Comparison of ENCODE assay signal across 8 mouse cellular contexts in genomic region chr4:139574799-139575672, GRCm38 (mm10). TPM values are rescaled to one million over a fixed set of nuclear protein-coding genes. Genes with fewer than 3 reads are reported as not detected.
A peak's percentile ranks its signal among the peaks of the same experiment; 100 is the strongest.
DNase-seq lines count a peak whose midpoint lies in the region; ATAC-seq and TF ChIP-seq lines count a peak whose summit lies in the region.

No protein-coding gene starts in this region.

- H3K4me2 ChIP-seq in heart, embryonic 12.5 days, result peak overlapping the region; percentile 93
- peak overlapping the region; percentile 97 for H3K4me2 ChIP-seq in lung, postnatal 0 days (replicated peaks; ENCODE audit: low read depth, low read length)

- peak overlapping the region; percentile 85 for H3K27ac ChIP-seq in heart, embryonic 12.5 days (ENCODE audit: poor library complexity, severe bottlenecking)
- peak overlapping the region; percentile 92 for H3K27ac ChIP-seq in lung, postnatal 0 days (ENCODE audit: low read length)

- DNase-seq in urinary bladder, adult 2 months (ENCODE audit: low spot score), result peak; percentile 54
- no peak for DNase-seq in urinary bladder, postnatal 4 days (ENCODE audit: low spot score in 2 of 2)
- peak; percentile 76 to 80 for DNase-seq in cerebellum, postnatal 14 days
- DNase-seq in kidney, postnatal 36 days, result peak; percentile 35 to 69
- DNase-seq in lung, postnatal 0 days (ENCODE audit: low spot score), result peak; percentile 59
- peak; percentile 67 for DNase-seq in right cerebral cortex, postnatal 14 days

- WGBS in heart, embryonic 12.5 days, result under 1% methylated on average over 107 of the region's 111 CpGs
- WGBS in lung, postnatal 0 days, result 1% methylated on average over 100 of the region's 111 CpGs

- ATAC-seq in heart, embryonic 12.5 days (ENCODE audit: insufficient number of reproducible peaks, low FRiP score), result peak; percentile 43
- ATAC-seq in lung, postnatal 0 days, result peak; percentile 43
- no peak for ATAC-seq in erythroid progenitor cell, adult 5-6 weeks (replicated peaks; ENCODE audit: low FRiP score, poor library complexity, severe bottlenecking)

- H3K4me3 ChIP-seq in heart, embryonic 12.5 days, result peak overlapping the region; percentile 78
- H3K4me3 ChIP-seq in lung, postnatal 0 days (ENCODE audit: low read depth, low read length), result peak overlapping the region; percentile 80

- H3K4me1 ChIP-seq in heart, embryonic 12.5 days (replicated peaks), result peaks cover 45% of the 10 kb centered on the region
- peaks cover 22% of the 10 kb centered on the region; the same call in 1 of the 2 replicates for H3K4me1 ChIP-seq in lung, postnatal 0 days (ENCODE audit: insufficient read depth, low read depth, low read length)

- H3K9me3 ChIP-seq in heart, embryonic 12.5 days (replicated peaks), result no peaks in the 10 kb centered on the region
- no peaks in the 10 kb centered on the region for H3K9me3 ChIP-seq in lung, postnatal 0 days (ENCODE audit: low read length)

- peak; percentile 34 for TF ChIP-seq CTCF in lung, postnatal 0 days (IDR thresholded peaks at IDR 0.05)

- H3K9ac ChIP-seq in heart, embryonic 12.5 days, result peak overlapping the region; percentile 97
- H3K9ac ChIP-seq in lung, postnatal 0 days (replicated peaks; ENCODE audit: low read depth), result peak overlapping the region; percentile 82

- no peaks in the 10 kb centered on the region for H3K36me3 ChIP-seq in heart, embryonic 12.5 days
- H3K36me3 ChIP-seq in lung, postnatal 0 days (ENCODE audit: insufficient read depth, low read length), result no peaks in the 10 kb centered on the region

- no peak for TF ChIP-seq EP300 in lung, postnatal 0 days (IDR thresholded peaks at IDR 0.05)

- H3K27me3 ChIP-seq in heart, embryonic 12.5 days (replicated peaks), result no peaks in the 10 kb centered on the region
- H3K27me3 ChIP-seq in lung, postnatal 0 days (replicated peaks; ENCODE audit: insufficient read depth, low read length), result no peaks in the 10 kb centered on the region

RNA-seq across cellular contexts. Expression of gene Gm21969, which starts 27.9 kb away (rescaled TPM):
- 0.04 TPM in 1 of 2 replicates, not detected in the other for polyA plus RNA-seq in urinary bladder, adult 2 months (2012; rRNA removed)
- polyA plus RNA-seq in heart, embryonic 12.5 days (2016; fragmentation: Nextera tagmentation; extraction: Ambion mirVana), result not detected in 2 replicates
- not detected in 2 replicates for polyA plus RNA-seq in lung, postnatal 0 days (2015; fragmentation: Nextera tagmentation; extraction: Ambion mirVana)
- not detected in 2 replicates for total RNA-seq in erythroid progenitor cell, adult 5-6 weeks (2015; ENCODE audit: low replicate concordance)
- total RNA-seq in erythroid progenitor cell, adult 5-6 weeks (2017; ENCODE audit: low replicate concordance), result not detected in 2 replicates

RNA-seq across cellular contexts. Expression of gene Iffo2, which starts 44.7 kb away (rescaled TPM):
- 7.7 and 9.8 TPM in 2 replicates for polyA plus RNA-seq in urinary bladder, adult 2 months (2012; rRNA removed)
- polyA plus RNA-seq in heart, embryonic 12.5 days (2016; fragmentation: Nextera tagmentation; extraction: Ambion mirVana), result 4.8 and 4.9 TPM in 2 replicates
- polyA plus RNA-seq in lung, postnatal 0 days (2015; fragmentation: Nextera tagmentation; extraction: Ambion mirVana), result 4.7 and 6.2 TPM in 2 replicates
- not detected in 2 replicates for total RNA-seq in erythroid progenitor cell, adult 5-6 weeks (2015; ENCODE audit: low replicate concordance)
- total RNA-seq in erythroid progenitor cell, adult 5-6 weeks (2017; ENCODE audit: low replicate concordance), result 0.39 TPM in 1 of 2 replicates, not detected in the other

RNA-seq across cellular contexts. Expression of gene Aldh4a1, which starts 47.6 kb away (rescaled TPM):
- polyA plus RNA-seq in urinary bladder, adult 2 months (2012; rRNA removed), result 26.5 and 33.0 TPM in 2 replicates
- 22.7 and 23.2 TPM in 2 replicates for polyA plus RNA-seq in heart, embryonic 12.5 days (2016; fragmentation: Nextera tagmentation; extraction: Ambion mirVana)
- 13.4 and 19.7 TPM in 2 replicates for polyA plus RNA-seq in lung, postnatal 0 days (2015; fragmentation: Nextera tagmentation; extraction: Ambion mirVana)
- 1.7 and 1.8 TPM in 2 replicates for total RNA-seq in erythroid progenitor cell, adult 5-6 weeks (2015; ENCODE audit: low replicate concordance)
- total RNA-seq in erythroid progenitor cell, adult 5-6 weeks (2017; ENCODE audit: low replicate concordance), result 0.30 and 4.7 TPM in 2 replicates

Comparison
In these comparisons a context has a peak if more than half of its experiments do, and no peak if none do; other contexts are left out.
1. DNase-seq: peak in urinary bladder, adult 2 months (single experiment), cerebellum, postnatal 14 days (2 of 2), kidney, postnatal 36 days (2 of 2), lung, postnatal 0 days (single experiment) and right cerebral cortex, postnatal 14 days (single experiment); none in urinary bladder, postnatal 4 days (0 of 2).